Mouse (Mus musculus): ENCODE measurements around the gene Zc3h7b. TPM values are rescaled to one million over a fixed set of nuclear protein-coding genes. Genes with fewer than 3 reads are reported as not detected.
"Not testable (repeated sequence)": the region's sequence is repeated elsewhere in the genome, so short reads cannot be mapped to it uniquely, and the experiment has no call there.

Gene Zc3h7b
- polyA plus RNA-seq, 1 experiment from 2014 or later: 9.8 TPM

DNA sequence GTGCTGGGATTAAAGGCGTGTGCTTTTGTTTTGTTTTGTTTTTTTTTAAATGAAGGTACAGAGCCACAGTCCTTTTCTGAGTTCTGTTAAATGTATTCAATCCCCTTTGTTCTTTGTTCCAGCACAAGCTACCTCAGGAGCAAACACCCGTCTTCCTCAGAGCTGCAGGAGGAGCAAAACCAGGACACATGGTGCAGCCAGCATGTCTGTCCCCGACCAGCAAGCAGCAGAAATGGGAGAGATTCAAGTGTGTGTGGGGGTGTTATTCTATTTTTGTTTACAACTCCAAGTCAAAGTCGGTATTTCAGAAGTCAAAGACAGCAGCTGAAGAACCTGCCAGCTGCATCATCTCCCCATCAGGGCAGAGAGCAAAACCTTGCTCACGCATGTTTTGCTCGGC lies 31.1 kb upstream of the Zc3h7b start:
- H3K4me3 ChIP-seq: no peak overlapping the region
- WGBS (ENCODE audit: insufficient replicate concordance): 81% methylated on average over 6 of the region's 6 CpGs
- H3K9ac ChIP-seq: no peak overlapping the region
- H3K4me2 ChIP-seq: no peak overlapping the region
- H3K4me1 ChIP-seq: no peaks in the 10 kb centered on the region
- no peaks in the 10 kb centered on the region for H3K9me3 ChIP-seq (replicated peaks)
- ATAC-seq: no peak
- H3K36me3 ChIP-seq: peaks cover 97% of the 10 kb centered on the region
- no peak overlapping the region for H3K27ac ChIP-seq
- H3K27me3 ChIP-seq (replicated peaks): no peaks in the 10 kb centered on the region

DNA sequence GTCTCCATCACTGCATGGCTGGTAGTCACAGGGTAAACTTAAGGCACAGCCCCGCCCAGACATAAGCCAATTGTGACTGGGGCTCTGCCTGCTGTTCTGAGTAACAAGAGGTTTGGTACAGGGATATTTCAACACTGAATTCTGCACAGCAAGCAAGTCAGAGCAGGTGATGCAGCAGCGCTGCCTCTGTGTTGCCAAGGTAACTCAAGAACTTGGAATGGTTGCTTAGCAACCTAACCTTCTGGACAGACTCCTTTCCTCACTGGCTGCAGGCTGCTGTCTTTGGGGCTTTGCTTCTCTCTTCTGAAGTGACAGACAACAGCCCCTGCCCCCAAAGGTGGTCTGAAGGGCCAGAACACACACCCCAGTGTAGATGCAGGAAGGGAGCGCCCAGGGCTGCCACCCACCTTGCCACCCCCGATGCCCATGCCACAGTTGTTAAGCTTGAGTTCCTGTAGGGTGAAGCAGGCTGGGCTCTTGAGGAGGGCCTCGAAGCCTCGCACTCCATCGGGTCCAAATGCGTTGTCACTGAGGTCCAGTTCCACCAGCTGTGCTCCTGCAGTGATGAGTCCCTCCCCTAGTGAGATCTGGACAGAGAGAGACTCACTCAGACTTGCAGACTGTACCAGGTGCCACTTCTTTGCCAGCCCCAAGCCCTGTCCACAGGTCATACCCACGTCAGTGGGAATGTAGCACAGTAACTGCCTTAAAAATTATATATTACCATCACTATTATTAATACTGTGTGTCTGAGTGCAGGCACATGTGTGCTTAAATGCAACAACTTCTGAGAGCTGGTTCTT lies 26.3 kb upstream of the Zc3h7b start:
- ATAC-seq: no peak
- H3K36me3 ChIP-seq: peaks cover 97% of the 10 kb centered on the region
- H3K27me3 ChIP-seq (replicated peaks): no peaks in the 10 kb centered on the region
- H3K27ac ChIP-seq: no peak overlapping the region
- no peak overlapping the region for H3K9ac ChIP-seq
- 92% methylated on average over 9 of the region's 9 CpGs for WGBS (ENCODE audit: insufficient replicate concordance)
- 0 out of 2 replicates have a peak, but pooled peaks cover under 1% of the 10 kb centered on the region for H3K4me1 ChIP-seq
- H3K4me3 ChIP-seq: no peak overlapping the region
- no peak overlapping the region for H3K4me2 ChIP-seq
- no peaks in the 10 kb centered on the region for H3K9me3 ChIP-seq (replicated peaks)

DNA sequence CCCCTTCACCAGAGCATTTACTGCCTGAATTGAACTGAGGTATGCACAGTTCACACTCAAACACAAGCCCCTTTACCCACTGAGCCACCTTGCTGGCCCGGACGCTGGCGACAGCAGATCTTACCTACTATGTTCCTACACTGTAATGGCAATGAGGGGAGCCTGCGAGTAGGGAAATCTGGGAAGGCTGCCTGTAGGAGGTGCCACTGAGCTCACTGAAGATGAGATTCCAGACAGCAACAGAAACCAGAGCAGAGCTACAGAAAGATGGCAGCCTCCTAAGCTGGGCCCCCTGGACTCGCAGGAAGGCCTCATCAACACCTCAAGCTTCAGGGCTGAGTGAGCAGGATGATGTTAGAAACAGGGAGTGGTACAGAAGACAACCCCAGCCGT lies 25.7 kb upstream of the Zc3h7b start:
- no peak overlapping the region for H3K4me2 ChIP-seq
- no peak for ATAC-seq
- no peak overlapping the region for H3K4me3 ChIP-seq
- no peak overlapping the region for H3K27ac ChIP-seq
- H3K9me3 ChIP-seq (replicated peaks): no peaks in the 10 kb centered on the region
- H3K4me1 ChIP-seq: peaks cover 3% of the 10 kb centered on the region; the same call in 1 of the 2 replicates
- H3K36me3 ChIP-seq: peaks cover 97% of the 10 kb centered on the region
- no peaks in the 10 kb centered on the region for H3K27me3 ChIP-seq (replicated peaks)
- WGBS (ENCODE audit: insufficient replicate concordance): 85% methylated on average over 6 of the region's 6 CpGs
- H3K9ac ChIP-seq: no peak overlapping the region

DNA sequence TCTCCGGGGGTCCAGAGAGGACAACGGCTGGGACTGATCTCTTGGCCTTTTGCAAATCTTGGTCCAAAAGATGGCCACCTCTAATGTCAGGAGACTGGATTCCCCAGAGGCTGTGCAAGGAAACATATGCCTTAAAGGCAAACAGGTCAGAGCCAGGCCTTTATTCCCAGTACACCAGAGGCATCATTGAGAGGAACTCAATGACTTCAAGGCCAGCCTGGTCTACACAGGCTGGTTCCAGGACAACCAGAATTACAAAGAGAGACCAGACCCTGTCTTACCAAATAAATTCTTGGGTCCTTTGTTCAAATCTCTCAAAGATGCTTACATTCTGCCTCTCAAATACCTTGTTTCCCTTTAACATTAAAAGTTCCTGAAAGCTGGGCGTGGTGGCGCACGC lies 22.5 kb upstream of the Zc3h7b start:
- peaks cover 21% of the 10 kb centered on the region for H3K4me1 ChIP-seq
- no peak overlapping the region for H3K27ac ChIP-seq
- no peak overlapping the region for H3K4me2 ChIP-seq
- no peak overlapping the region for H3K4me3 ChIP-seq
- no peaks in the 10 kb centered on the region for H3K9me3 ChIP-seq (replicated peaks)
- H3K36me3 ChIP-seq: peaks cover 97% of the 10 kb centered on the region
- H3K27me3 ChIP-seq (replicated peaks): no peaks in the 10 kb centered on the region
- H3K9ac ChIP-seq: no peak overlapping the region
- ATAC-seq: no peak
- 92% methylated on average over 5 of the region's 5 CpGs for WGBS (ENCODE audit: insufficient replicate concordance)

DNA sequence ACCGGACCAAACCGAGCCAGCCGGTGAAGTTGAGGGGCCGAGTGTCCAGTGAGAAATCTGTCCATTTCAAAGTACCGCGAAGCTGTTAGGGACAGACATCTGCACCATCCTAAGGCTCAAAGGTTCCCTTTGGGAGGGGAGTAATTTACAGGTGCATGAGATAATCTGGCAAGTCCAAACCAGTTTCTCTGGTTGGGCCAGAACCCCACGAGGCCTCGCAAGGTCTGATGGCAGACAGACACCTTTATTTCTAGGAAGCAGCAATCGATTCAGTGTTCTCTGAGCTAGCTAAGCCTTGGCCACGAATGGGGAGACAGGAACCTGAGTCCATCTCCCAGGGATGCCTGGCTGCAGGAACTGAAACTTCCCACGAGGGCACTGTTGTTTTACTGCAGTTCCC lies 21.2 kb upstream of the Zc3h7b start:
- H3K9me3 ChIP-seq (replicated peaks): no peaks in the 10 kb centered on the region
- no peaks in the 10 kb centered on the region for H3K27me3 ChIP-seq (replicated peaks)
- no peak overlapping the region for H3K9ac ChIP-seq
- 90% methylated on average over 11 of the region's 11 CpGs for WGBS (ENCODE audit: insufficient replicate concordance)
- H3K4me3 ChIP-seq: no peak overlapping the region
- H3K36me3 ChIP-seq: peaks cover 88% of the 10 kb centered on the region
- no peak overlapping the region for H3K27ac ChIP-seq
- peaks cover 34% of the 10 kb centered on the region for H3K4me1 ChIP-seq
- H3K4me2 ChIP-seq: no peak overlapping the region
- no peak for ATAC-seq

DNA sequence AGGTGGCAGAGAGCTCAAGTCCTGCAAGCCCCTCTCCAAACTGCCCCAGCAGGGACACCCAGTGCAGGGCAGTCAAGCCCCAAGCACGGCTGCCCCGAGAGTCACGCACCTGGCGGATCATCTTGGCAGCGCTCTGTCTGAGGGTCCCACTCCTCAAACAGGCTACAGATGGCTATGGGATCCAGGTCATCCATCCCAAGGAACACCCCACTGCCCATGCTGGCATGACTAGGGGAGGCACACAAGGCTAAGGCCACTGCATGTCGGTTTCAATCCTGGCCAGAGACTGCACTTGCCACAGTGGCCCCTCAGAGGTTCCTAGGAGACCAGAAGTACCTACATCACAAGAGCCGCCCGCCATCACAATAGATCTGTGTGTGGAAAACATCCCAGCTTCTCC lies 18.9 kb upstream of the Zc3h7b start:
- H3K27me3 ChIP-seq (replicated peaks): no peaks in the 10 kb centered on the region
- no peak overlapping the region for H3K9ac ChIP-seq
- H3K36me3 ChIP-seq: peaks cover 65% of the 10 kb centered on the region
- no peak for ATAC-seq
- H3K4me2 ChIP-seq: no peak overlapping the region
- H3K4me3 ChIP-seq: no peak overlapping the region
- no peak overlapping the region for H3K27ac ChIP-seq
- WGBS (ENCODE audit: insufficient replicate concordance): 91% methylated on average over 8 of the region's 8 CpGs
- H3K4me1 ChIP-seq: peaks cover 40% of the 10 kb centered on the region
- no peaks in the 10 kb centered on the region for H3K9me3 ChIP-seq (replicated peaks)

DNA sequence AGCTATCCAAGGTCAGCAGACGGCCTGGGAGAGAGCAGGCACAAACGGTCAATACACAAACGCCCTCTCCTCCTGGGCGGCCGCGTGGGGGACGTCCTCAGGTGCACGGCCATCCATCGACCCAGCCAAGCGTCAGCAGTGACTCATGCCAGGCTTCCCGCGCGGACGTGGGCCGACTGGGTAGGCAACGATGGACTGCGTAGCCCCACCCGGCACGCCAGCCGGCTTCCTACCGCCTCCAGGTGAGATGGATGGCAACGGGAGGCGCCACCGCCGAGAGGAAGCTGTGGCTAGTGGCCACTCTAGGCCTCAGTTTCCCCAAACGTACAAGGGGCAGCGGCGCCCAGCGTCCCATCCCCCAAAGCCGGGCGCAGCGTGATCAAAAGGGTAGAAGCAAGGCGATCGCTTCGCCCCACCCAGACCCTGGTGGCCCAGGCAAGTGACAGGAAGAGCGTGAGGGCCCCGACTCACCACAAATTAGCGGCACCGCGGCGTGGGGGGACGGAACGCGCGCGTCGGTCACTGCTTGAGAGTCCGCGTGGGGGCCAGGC lies 15.5 kb upstream of the Zc3h7b start:
- under 1% methylated on average over 49 of the region's 49 CpGs for WGBS (ENCODE audit: insufficient replicate concordance)
- peaks cover 12% of the 10 kb centered on the region; the same call in 1 of the 2 replicates for H3K27me3 ChIP-seq (replicated peaks)
- H3K9me3 ChIP-seq (replicated peaks): no peaks in the 10 kb centered on the region
- H3K4me3 ChIP-seq: peak overlapping the region; percentile 98
- peak overlapping the region; percentile 78 for H3K4me2 ChIP-seq
- H3K4me1 ChIP-seq: peaks cover 37% of the 10 kb centered on the region
- peaks cover 32% of the 10 kb centered on the region for H3K36me3 ChIP-seq
- peak overlapping the region; percentile 93 for H3K27ac ChIP-seq
- H3K9ac ChIP-seq: peak overlapping the region; percentile 96
- peak; percentile 57 for ATAC-seq

DNA sequence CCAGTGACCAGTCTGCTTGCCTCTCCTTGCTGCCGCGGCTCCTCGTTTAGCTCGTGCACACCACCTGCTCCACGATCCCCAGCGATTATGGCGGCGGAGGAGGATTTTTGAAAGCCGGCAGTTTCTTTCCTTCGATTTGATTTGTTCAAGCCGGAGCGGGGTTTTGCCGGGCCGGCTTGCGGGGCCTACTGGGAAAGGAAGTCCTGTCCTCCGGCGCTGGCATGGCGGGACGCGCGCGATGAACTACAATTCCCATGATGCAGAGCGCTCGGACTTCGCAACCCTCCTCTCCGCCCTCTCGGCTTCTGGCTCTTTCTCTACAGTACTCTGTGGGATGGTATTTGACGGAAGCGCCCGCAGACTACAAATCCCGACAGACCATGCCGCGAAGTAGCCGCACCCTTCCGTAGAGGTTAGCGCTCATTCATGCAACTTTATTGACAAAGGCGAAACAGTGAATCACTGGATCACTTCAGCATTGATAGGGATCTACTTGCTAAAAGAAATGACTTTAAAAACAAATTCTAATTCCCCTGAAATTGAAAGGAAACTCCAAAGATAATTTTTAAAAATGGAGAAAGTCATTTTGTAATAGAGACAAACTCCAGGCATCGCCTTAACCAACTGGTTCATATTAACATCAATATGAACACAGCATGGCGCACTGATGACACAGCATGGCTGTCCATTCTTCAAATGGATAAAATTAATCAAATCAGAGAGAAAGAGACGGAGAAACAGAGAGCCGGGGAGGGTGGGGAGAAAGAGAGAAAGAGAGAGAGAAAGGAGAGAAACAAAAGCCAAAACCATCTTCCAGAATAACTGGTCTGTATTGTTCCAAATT lies 14.8 kb upstream of the Zc3h7b start:
- Histone ChIP-seq H3K4me1 (peaks cover 37% of the 10 kb centered on the region), H3K4me3 (peak overlapping the region; percentile 98), H3K4me2 (peak overlapping the region; percentile 78), H3K9me3 (replicated peaks) (no peaks in the 10 kb centered on the region), H3K36me3 (peaks cover 25% of the 10 kb centered on the region), H3K9ac (peak overlapping the region; percentile 96), H3K27me3 (replicated peaks) (peaks cover 13% of the 10 kb centered on the region; the same call in 1 of the 2 replicates), H3K27ac (peak overlapping the region; percentile 93)
- peak; percentile 98 for ATAC-seq
- 5% methylated on average over 41 of the region's 41 CpGs for WGBS (ENCODE audit: insufficient replicate concordance)

DNA sequence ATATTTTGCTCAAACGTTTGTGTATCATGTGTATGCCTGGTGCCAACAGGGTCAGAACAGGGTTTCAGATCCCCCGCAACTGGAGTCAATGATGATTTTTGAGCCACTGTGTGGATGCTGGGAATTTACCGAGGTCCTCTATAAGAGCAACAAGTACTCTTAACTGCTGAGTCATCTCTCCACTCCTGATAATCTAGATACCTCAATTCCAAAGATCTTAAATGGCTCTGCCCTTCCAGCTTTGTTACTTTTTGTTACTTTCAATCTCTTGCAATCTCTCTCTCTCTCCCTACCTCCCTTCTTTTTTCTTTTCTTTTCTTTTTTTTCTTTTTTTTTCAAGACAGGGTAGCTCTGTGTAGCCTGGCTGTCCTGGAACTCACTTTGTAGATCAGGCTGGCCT lies 9.8 kb upstream of the Zc3h7b start:
- H3K9ac ChIP-seq: no peak overlapping the region
- no peaks in the 10 kb centered on the region for H3K36me3 ChIP-seq
- no peak overlapping the region for H3K4me2 ChIP-seq
- peaks cover 13% of the 10 kb centered on the region for H3K27me3 ChIP-seq (replicated peaks)
- peaks cover 4% of the 10 kb centered on the region for H3K4me1 ChIP-seq
- H3K27ac ChIP-seq: no peak overlapping the region
- 38% methylated on average over 3 of the region's 3 CpGs for WGBS (ENCODE audit: insufficient replicate concordance)
- ATAC-seq: no peak
- no peak overlapping the region for H3K4me3 ChIP-seq
- no peaks in the 10 kb centered on the region for H3K9me3 ChIP-seq (replicated peaks)

DNA sequence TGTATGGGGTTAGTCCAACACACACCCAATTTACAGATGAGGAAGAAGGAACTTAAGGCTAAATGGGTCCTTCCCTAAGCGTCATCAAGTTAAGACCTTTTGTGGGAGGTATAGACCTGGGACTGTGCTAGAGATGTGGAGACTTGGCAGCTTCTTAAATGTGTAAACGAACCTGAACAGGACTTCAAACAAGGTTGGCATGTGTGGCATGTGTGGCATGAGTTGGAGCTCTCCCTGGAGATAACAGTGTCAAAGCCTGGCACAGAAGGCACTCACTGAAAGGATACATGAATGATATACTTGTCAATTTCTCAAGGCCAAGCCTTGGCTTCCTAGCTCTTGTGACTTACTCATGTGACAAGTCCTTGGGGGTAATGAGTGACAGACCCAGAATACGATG lies 5.6 kb upstream of the Zc3h7b start:
- no peak overlapping the region for H3K27ac ChIP-seq
- no peak overlapping the region for H3K9ac ChIP-seq
- no peak for ATAC-seq
- H3K4me2 ChIP-seq: no peak overlapping the region
- H3K4me3 ChIP-seq: no peak overlapping the region
- 61% methylated on average over 3 of the region's 3 CpGs for WGBS (ENCODE audit: insufficient replicate concordance)
- H3K27me3 ChIP-seq (replicated peaks): peaks cover 5% of the 10 kb centered on the region
- peaks cover under 1% of the 10 kb centered on the region for H3K4me1 ChIP-seq
- no peaks in the 10 kb centered on the region for H3K9me3 ChIP-seq (replicated peaks)
- no peaks in the 10 kb centered on the region for H3K36me3 ChIP-seq

DNA sequence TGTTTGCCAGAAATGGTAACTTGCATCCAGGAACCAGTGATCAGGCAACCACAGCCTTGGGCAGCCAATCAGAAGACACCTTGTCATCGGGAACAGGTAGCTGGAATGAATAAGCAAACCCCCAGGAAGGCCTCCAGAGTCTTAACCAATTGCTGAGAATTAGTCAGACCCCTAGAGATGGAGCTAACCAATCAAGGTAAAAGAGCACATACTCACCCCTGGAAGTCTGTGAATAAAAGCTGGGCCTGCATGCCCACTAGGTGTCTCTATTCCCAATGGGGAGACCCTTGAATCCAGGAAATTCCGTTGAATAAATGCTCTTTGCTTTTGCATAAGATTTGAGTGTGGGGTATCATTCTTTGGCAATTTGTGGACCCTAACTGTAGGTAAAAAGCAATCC lies 4.9 kb upstream of the Zc3h7b start:
- Histone ChIP-seq H3K4me3 (no peak overlapping the region), H3K27me3 (replicated peaks) (peaks cover 4% of the 10 kb centered on the region; the same call in 1 of the 2 replicates), H3K4me1 (peaks cover 7% of the 10 kb centered on the region), H3K36me3 (no peaks in the 10 kb centered on the region), H3K4me2 (no peak overlapping the region), H3K9ac (no peak overlapping the region), H3K9me3 (replicated peaks) (no peaks in the 10 kb centered on the region), H3K27ac (no peak overlapping the region)
- ATAC-seq: no peak
- WGBS (ENCODE audit: insufficient replicate concordance): 12% methylated on average over 2 of the region's 2 CpGs

DNA sequence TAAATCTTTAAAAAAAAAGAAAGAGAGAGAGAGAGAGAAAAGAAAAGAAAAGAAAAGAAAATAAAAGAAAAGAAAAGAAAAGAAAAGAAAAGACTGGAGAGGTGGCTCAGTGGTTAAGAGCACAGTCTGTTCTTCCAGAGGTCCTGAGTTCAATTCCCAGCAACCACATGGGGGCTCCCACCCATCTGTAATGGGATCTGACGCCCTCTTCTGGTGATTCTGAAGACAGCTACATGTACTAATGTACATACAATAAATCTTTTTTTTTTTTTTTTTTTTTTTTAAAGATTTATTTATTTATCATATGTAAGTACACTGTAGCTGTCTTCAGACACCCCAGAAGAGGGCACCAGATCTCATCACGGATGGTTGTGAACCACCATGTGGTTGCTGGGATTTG lies 2.5 kb upstream of the Zc3h7b start:
- H3K4me1 ChIP-seq: peaks cover 23% of the 10 kb centered on the region
- 31% methylated on average over 2 of the region's 2 CpGs for WGBS (ENCODE audit: insufficient replicate concordance)
- H3K9ac ChIP-seq; H3K4me3 ChIP-seq; H3K27me3 ChIP-seq (replicated peaks); ATAC-seq; H3K27ac ChIP-seq; H3K36me3 ChIP-seq; H3K9me3 ChIP-seq (replicated peaks); H3K4me2 ChIP-seq: not testable (repeated sequence)

Data from liver, embryonic 12.5 days (tissue).